Mouse (Mus musculus) MEL (cell line): ENCODE results near the gene Lypd6b. TPM values are rescaled to one million over a fixed set of nuclear protein-coding genes. Genes with fewer than 3 reads are reported as not detected.

Source experiments
- DNase-seq: peaks from one replicate; pipeline ENCODE4 v3.0.0; 2011; ENCODE audit warnings: low read depth, low spot score
- H3K27ac ChIP-seq: 2 replicates; pipeline ENCODE4 v1.5.1; 2012; ENCODE audit warnings: low read depth, mild to moderate bottlenecking, control low read depth, low read length, moderate library complexity; ENCODE audit not compliant: control insufficient read depth
- H3K27me3 ChIP-seq, 2 experiments: fragments of 150-350 bp in 1 of 2; sonication (generic) in 1 of 2; 2 replicates each; pipeline ENCODE4 v1.6.1; 2012; ENCODE audit warnings: low read length in 2 of 2, mild to moderate bottlenecking in 2 of 2, improper control_type of control experiment in 1 of 2, moderate library complexity in 1 of 2; ENCODE audit not compliant: insufficient read depth in 2 of 2, control insufficient read depth in 1 of 2
- H3K36me3 ChIP-seq, 2 experiments: 2 replicates each; pipeline ENCODE4 v1.6.1; 2012 to 2014; ENCODE audit warnings: low read length in 2 of 2, improper control_type of control experiment in 1 of 2, inconsistent platforms in 1 of 2, mild to moderate bottlenecking in 1 of 2; ENCODE audit not compliant: insufficient read depth in 2 of 2, control insufficient read depth in 1 of 2
- H3K4me1 ChIP-seq, 2 experiments: fragments of 150-350 bp in 1 of 2; sonication (generic) in 1 of 2; 2 replicates each; pipeline ENCODE4 v1.6.1; 2012; ENCODE audit warnings: low read length in 2 of 2, improper control_type of control experiment in 1 of 2, mild to moderate bottlenecking in 1 of 2; ENCODE audit not compliant: insufficient read depth in 2 of 2, control insufficient read depth in 1 of 2
- H3K4me3 ChIP-seq, 2 experiments: fragments of 150-350 bp in 1 of 2; sonication (generic) in 1 of 2; 2 replicates each; pipeline ENCODE4 v1.5.1; 2012; ENCODE audit warnings: low read depth in 2 of 2, low read length in 2 of 2, mild to moderate bottlenecking in 2 of 2, moderate library complexity in 2 of 2, control low read depth in 1 of 2, improper control_type of control experiment in 1 of 2; ENCODE audit not compliant: control insufficient read depth in 1 of 2, insufficient read depth in 1 of 2
- H3K79me2 ChIP-seq: 2 replicates; pipeline ENCODE4 v1.6.1; 2012; ENCODE audit warnings: mild to moderate bottlenecking, low read length, moderate library complexity; ENCODE audit not compliant: control insufficient read depth, poor library complexity, insufficient read depth
- H3K9ac ChIP-seq: 2 replicates; pipeline ENCODE4 v1.6.1; 2012; ENCODE audit warnings: low read depth, mild to moderate bottlenecking, control low read depth, low read length, moderate library complexity; ENCODE audit not compliant: control insufficient read depth, poor library complexity, severe bottlenecking
- H3K9me3 ChIP-seq: fragments of 150-350 bp; sonication (generic); replicated peaks from 2 replicates; pipeline ENCODE4 v1.6.1; 2012; ENCODE audit warnings: mild to moderate bottlenecking, low read length, improper control_type of control experiment, moderate library complexity; ENCODE audit not compliant: insufficient read depth
- BHLHE40 ChIP-seq: IDR thresholded peaks from 2 replicates; pipeline ENCODE4 v1.6.1; 2012; ENCODE audit warnings: low read depth, mild to moderate bottlenecking, inconsistent platforms, low read length, improper control_type of control experiment, borderline replicate concordance
- CHD2 ChIP-seq: IDR thresholded peaks from 2 replicates; pipeline ENCODE4 v1.6.1; 2011; ENCODE audit warnings: low read length, improper control_type of control experiment
- ELF1 ChIP-seq: IDR thresholded peaks from 2 replicates; pipeline ENCODE4 v1.6.1; 2014; ENCODE audit warnings: low read depth, mild to moderate bottlenecking, inconsistent platforms, low read length, improper control_type of control experiment, moderate library complexity
- GABPA ChIP-seq: IDR thresholded peaks from 2 replicates; pipeline ENCODE4 v1.6.1; 2012; ENCODE audit warnings: low read depth, mild to moderate bottlenecking, inconsistent platforms, low read length, improper control_type of control experiment, moderate library complexity
- JUND ChIP-seq: IDR thresholded peaks from 2 replicates; pipeline ENCODE4 v1.6.1; 2011; ENCODE audit warnings: low read depth, mild to moderate bottlenecking, improper control_type of control experiment, low read length
- MAFK ChIP-seq: IDR thresholded peaks from 2 replicates; pipeline ENCODE4 v1.6.1; 2011; ENCODE audit warnings: low read depth, mild to moderate bottlenecking, low read length, improper control_type of control experiment, borderline replicate concordance
- MAZ ChIP-seq: IDR thresholded peaks from 2 replicates; pipeline ENCODE4 v1.6.1; 2012; ENCODE audit warnings: low read depth, mild to moderate bottlenecking, inconsistent platforms, low read length, improper control_type of control experiment
- MEF2A ChIP-seq: IDR thresholded peaks from 2 replicates; pipeline ENCODE4 v1.6.1; 2014; ENCODE audit warnings: low read depth, mild to moderate bottlenecking, inconsistent platforms, low read length, improper control_type of control experiment; ENCODE audit not compliant: poor library complexity, insufficient replicate concordance, severe bottlenecking; ENCODE audit errors: extremely low read depth
- MYB ChIP-seq: IDR thresholded peaks from 2 replicates; pipeline ENCODE4 v1.6.1; 2011; ENCODE audit warnings: mild to moderate bottlenecking, low read depth, low read length, improper control_type of control experiment
- NELFE ChIP-seq: IDR thresholded peaks from 2 replicates; pipeline ENCODE4 v1.6.1; 2011; ENCODE audit warnings: low read depth, low read length, improper control_type of control experiment
- NRF1 ChIP-seq: IDR thresholded peaks from 2 replicates; pipeline ENCODE4 v1.6.1; 2014; ENCODE audit warnings: low read depth, mild to moderate bottlenecking, inconsistent platforms, low read length, improper control_type of control experiment, moderate library complexity; ENCODE audit not compliant: poor library complexity, insufficient read depth, severe bottlenecking
- POLR2A ChIP-seq, 2 experiments: IDR thresholded peaks; 2 replicates each; pipeline ENCODE4 v1.6.1; 2011 to 2012; ENCODE audit warnings: low read length in 2 of 2, mild to moderate bottlenecking in 2 of 2, control low read depth in 1 of 2, improper control_type of control experiment in 1 of 2, low read depth in 1 of 2, moderate library complexity in 1 of 2; ENCODE audit not compliant: control insufficient read depth in 1 of 2, insufficient read depth in 1 of 2, poor library complexity in 1 of 2
- RCOR1 ChIP-seq: IDR thresholded peaks from 2 replicates; pipeline ENCODE4 v1.6.1; 2012; ENCODE audit warnings: low read depth, mild to moderate bottlenecking, inconsistent platforms, low read length, improper control_type of control experiment
- SIN3A ChIP-seq: IDR thresholded peaks from 2 replicates; pipeline ENCODE4 v1.6.1; 2012; ENCODE audit warnings: low read length, improper control_type of control experiment, inconsistent platforms
- SMC3 ChIP-seq: IDR thresholded peaks from 2 replicates; pipeline ENCODE4 v1.6.1; 2011; ENCODE audit warnings: low read depth, low read length, improper control_type of control experiment
- TBP ChIP-seq: IDR thresholded peaks from 2 replicates; pipeline ENCODE4 v1.8.0; 2011; ENCODE audit warnings: low read depth, low read length, improper control_type of control experiment
- TCF12 ChIP-seq: IDR thresholded peaks from 2 replicates; pipeline ENCODE4 v1.6.1; 2014; ENCODE audit warnings: low read depth, mild to moderate bottlenecking, inconsistent platforms, low read length, improper control_type of control experiment, moderate library complexity
- UBTF ChIP-seq: IDR thresholded peaks from 2 replicates; pipeline ENCODE4 v1.6.1; 2012; ENCODE audit warnings: low read depth, mild to moderate bottlenecking, inconsistent platforms, low read length, improper control_type of control experiment, moderate library complexity, borderline replicate concordance; ENCODE audit not compliant: insufficient read depth
- USF1 ChIP-seq: IDR thresholded peaks from 2 replicates; pipeline ENCODE4 v1.6.1; 2014; ENCODE audit warnings: low read depth, mild to moderate bottlenecking, inconsistent platforms, low read length, improper control_type of control experiment, moderate library complexity
- ZC3H11A ChIP-seq: IDR thresholded peaks from 2 replicates; pipeline ENCODE4 v1.6.1; 2012; ENCODE audit warnings: low read depth, mild to moderate bottlenecking, inconsistent platforms, low read length, improper control_type of control experiment
- ZKSCAN1 ChIP-seq: IDR thresholded peaks from 2 replicates; pipeline ENCODE4 v1.6.1; 2012; ENCODE audit warnings: low read depth, mild to moderate bottlenecking, inconsistent platforms, low read length, improper control_type of control experiment, moderate library complexity
- ZNF384 ChIP-seq: IDR thresholded peaks from 2 replicates; pipeline ENCODE4 v1.6.1; 2012; ENCODE audit warnings: low read depth, mild to moderate bottlenecking, inconsistent platforms, low read length, improper control_type of control experiment
- polyA plus RNA-seq, 2 experiments: library from polyadenylated mRNA; stranded (reverse) in 1 of 2; unstranded in 1 of 2; fragments of >175 nt in 1 of 2; fragments of >200 nt in 1 of 2; gene quantifications; 2 replicates each; pipeline versions ENCODE4 v1.2.1 to v1.2.4; 2012; ENCODE audit warnings: low replicate concordance in 2 of 2, low read depth in 1 of 2; ENCODE audit not compliant: insufficient read length in 2 of 2, insufficient read depth in 1 of 2, missing spikeins in 1 of 2
- total RNA-seq: library from RNA; depleted of rRNA; stranded (reverse); fragments of 300-350 nt; gene quantifications from 2 replicates; pipeline ENCODE4 v1.2.3, GENCODE M21; 2012

Gene Lypd6b
- total and polyA plus RNA-seq, 3 experiments = not detected

DNA sequence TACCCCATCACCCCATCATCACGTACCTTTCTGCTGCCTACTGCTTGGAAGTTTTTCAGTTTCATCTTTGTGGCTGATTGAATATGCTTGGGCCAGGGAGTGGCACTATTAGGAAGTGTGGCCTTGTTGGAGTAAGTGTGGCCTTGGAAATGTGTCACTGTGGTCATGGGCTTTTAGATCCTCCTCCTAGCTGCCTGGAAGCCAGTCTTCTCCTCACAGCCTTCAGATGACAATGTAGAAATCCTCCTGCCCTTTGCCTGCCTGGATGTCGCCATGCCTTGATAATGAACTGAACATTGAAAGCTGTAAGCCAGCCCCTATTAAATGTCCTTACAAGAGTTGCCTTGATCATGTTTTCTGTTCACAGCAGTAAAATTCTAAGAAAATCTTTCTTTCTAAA is 174.5 kb downstream of the Lypd6b start:
- DNase-seq = no peak
- H3K9me3 ChIP-seq = no peaks in the 10 kb centered on the region
- H3K79me2 ChIP-seq = no peaks in the 10 kb centered on the region
- TF ChIP-seq ZC3H11A (no peak), TCF12 (no peak), SMC3 (no peak), ZKSCAN1 (no peak), SIN3A (no peak), ELF1 (no peak), RCOR1 (no peak), UBTF (no peak), MAFK (no peak), USF1 (no peak), ZNF384 (no peak), POLR2A (IDR thresholded peaks at IDR 0.05; ENCODE audit: control insufficient read depth in 1 of 2, insufficient read depth in 1 of 2, low read depth in 1 of 2, low read length in 2 of 2, poor library complexity in 1 of 2) (no peak), NRF1 (no peak), CHD2 (no peak), MAZ (no peak), TBP (no peak)
- no peak overlapping the region for H3K9ac ChIP-seq
- no peak overlapping the region for H3K27ac ChIP-seq
- H3K4me3 ChIP-seq = no peak overlapping the region
- no peaks in the 10 kb centered on the region for H3K36me3 ChIP-seq
- no peaks in the 10 kb centered on the region for H3K4me1 ChIP-seq
- no peaks in the 10 kb centered on the region for H3K27me3 ChIP-seq

DNA sequence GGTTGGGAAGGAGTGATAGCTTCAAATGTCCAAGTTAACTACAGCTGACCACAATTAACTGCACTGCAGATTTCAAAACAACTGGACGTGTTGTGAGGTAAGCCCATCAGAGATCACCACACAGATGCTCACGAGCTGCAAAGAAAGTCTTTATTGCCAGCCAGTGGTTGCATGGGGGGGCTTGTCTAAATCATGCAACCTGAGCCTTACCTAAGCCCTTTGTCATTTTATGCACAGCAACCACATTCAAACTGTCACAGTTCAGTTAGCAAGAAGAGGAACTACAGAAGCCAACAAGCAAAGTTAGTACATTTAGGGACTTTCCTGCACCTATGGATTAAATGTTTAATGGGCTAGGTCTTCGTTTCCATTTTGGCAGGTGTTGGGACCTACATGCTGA is 177.4 kb downstream of the Lypd6b start:
- no peak for DNase-seq
- H3K79me2 ChIP-seq = no peaks in the 10 kb centered on the region
- no peaks in the 10 kb centered on the region for H3K9me3 ChIP-seq
- no peak overlapping the region for H3K9ac ChIP-seq
- no peaks in the 10 kb centered on the region for H3K27me3 ChIP-seq
- H3K36me3 ChIP-seq = no peaks in the 10 kb centered on the region
- H3K4me1 ChIP-seq = no peaks in the 10 kb centered on the region
- no peak for TF ChIP-seq JUND
- no peak for TF ChIP-seq NELFE
- no peak for TF ChIP-seq UBTF
- TF ChIP-seq MEF2A = no peak
- no peak for TF ChIP-seq MYB
- no peak for TF ChIP-seq GABPA
- no peak for TF ChIP-seq BHLHE40
- H3K4me3 ChIP-seq = no peak overlapping the region
- H3K27ac ChIP-seq = no peak overlapping the region
